Mouse (Mus musculus): ENCODE results near the gene Gm20869.
"Not testable (repeated sequence)": the region's sequence is repeated elsewhere in the genome, so short reads cannot be mapped to it uniquely, and the experiment has no call there.

Gm20869 gene

GRCm38 (mm10) chrY:71469149-71469548 is at the start of gene Gm20869:
Gene Gm20869, plus strand, starts transcription at chrY:71469449.
- not testable (repeated sequence) for DNase-seq (ENCODE audit: low spot score in 2 of 2)
